Mouse (Mus musculus) limb, embryonic 11.5 days (tissue): ENCODE results near the gene Hist1h2ag. TPM values are rescaled to one million over a fixed set of nuclear protein-coding genes. Genes with fewer than 3 reads are reported as not detected.
A peak's percentile ranks its signal among the peaks of the same experiment; 100 is the strongest.
"Not testable (repeated sequence)": the region's sequence is repeated elsewhere in the genome, so short reads cannot be mapped to it uniquely, and the experiment has no call there.

Experiments
- ATAC-seq: fragments of 200-750 bp; cut with Nextera tagmentation; 2 replicates; pipeline ENCODE4 v1.8.0; 2017; ENCODE audit warnings: low read depth; ENCODE audit not compliant: insufficient number of reproducible peaks, low FRiP score, low TSS enrichment
- DNase-seq: peaks from one replicate; pipeline ENCODE4 v3.0.0-alpha.2; 2015; ENCODE audit warnings: low spot score
- H3K27ac ChIP-seq: fragments of 300-500 bp; sonication (generic); replicated peaks from 2 replicates; pipeline ENCODE4 v1.5.1; 2014; ENCODE audit warnings: low read depth, mild to moderate bottlenecking, low read length
- H3K27me3 ChIP-seq: fragments of 300-500 bp; sonication (generic); 2 replicates; pipeline ENCODE4 v1.6.1; 2014; ENCODE audit warnings: mild to moderate bottlenecking, low read length, mixed read lengths; ENCODE audit not compliant: control insufficient read depth, insufficient read depth
- H3K36me3 ChIP-seq: fragments of 300-500 bp; sonication (generic); 2 replicates; pipeline ENCODE4 v1.6.1; 2014; ENCODE audit warnings: mild to moderate bottlenecking, low read length, moderate library complexity, mixed read lengths; ENCODE audit not compliant: control insufficient read depth, insufficient read depth
- H3K4me1 ChIP-seq: fragments of 300-500 bp; sonication (generic); 2 replicates; pipeline ENCODE4 v1.6.1; 2014; ENCODE audit warnings: low read length, mixed read lengths; ENCODE audit not compliant: control insufficient read depth, insufficient read depth
- H3K4me2 ChIP-seq: fragments of 300-500 bp; sonication (generic); 2 replicates; pipeline ENCODE4 v1.6.1; 2014; ENCODE audit warnings: low read depth, mild to moderate bottlenecking, moderate library complexity; ENCODE audit not compliant: severe bottlenecking
- H3K4me3 ChIP-seq: fragments of 300-500 bp; sonication (generic); 2 replicates; pipeline ENCODE4 v1.5.1; 2014; ENCODE audit warnings: low read depth, low read length
- H3K9ac ChIP-seq: fragments of 300-500 bp; sonication (generic); 2 replicates; pipeline ENCODE4 v1.6.1; 2014; ENCODE audit warnings: mild to moderate bottlenecking, low read length
- H3K9me3 ChIP-seq: fragments of 300-500 bp; sonication (generic); 2 replicates; pipeline ENCODE4 v1.6.1; 2016; ENCODE audit warnings: low read length; ENCODE audit not compliant: control insufficient read depth
- WGBS: fragments of 180-500 bp; shearing (Covaris S2); extraction: QIAGEN DNeasy Blood & Tissue Kit; methylation state at CpG from one replicate; pipeline ENCODE4 v1.1.7; 2014; 5-methylcytosine and 5-hydroxymethylcytosine counted together
- polyA plus RNA-seq: library from polyadenylated mRNA; unstranded; fragments of >200 nt; fragmentation: Nextera tagmentation; extraction: Ambion mirVana; gene quantifications from 2 replicates; pipeline ENCODE4 v1.2.1, GENCODE M21; 2014

The Hist1h2ag gene
- polyA plus RNA-seq, 1 experiment from 2014 or later = 75.3 TPM

GRCm38 (mm10) chr13:22049737-22050440, 7.1 kb upstream of the Hist1h2ag start:
- ATAC-seq = peak; percentile 71
- WGBS = 1% methylated on average over 14 of the region's 14 CpGs
- Histone ChIP-seq H3K4me1 (no peaks in the 10 kb centered on the region), H3K36me3 (no peaks in the 10 kb centered on the region), H3K27me3 (no peaks in the 10 kb centered on the region), H3K9me3 (no peaks in the 10 kb centered on the region), H3K4me2 (peak overlapping the region; percentile 50), H3K9ac (no peak overlapping the region; the same call in 1 of the 2 replicates), H3K27ac (peak overlapping the region; percentile 76), H3K4me3 (peak overlapping the region; percentile 43)
- DNase-seq = peak; percentile 86

GRCm38 (mm10) chr13:22049041-22049440, 6.3 kb upstream of the Hist1h2ag start:
- Histone ChIP-seq H3K4me3 (no peak overlapping the region), H3K27me3 (no peaks in the 10 kb centered on the region), H3K4me2 (no peak overlapping the region), H3K9me3 (no peaks in the 10 kb centered on the region), H3K9ac (no peak overlapping the region), H3K36me3 (no peaks in the 10 kb centered on the region), H3K4me1 (0 out of 2 replicates have a peak, but pooled peaks cover 3% of the 10 kb centered on the region), H3K27ac (no peak overlapping the region)
- DNase-seq (no peak), ATAC-seq (no peak)
- 85% methylated on average over 2 of the region's 2 CpGs for WGBS

- no peak for DNase-seq
- Histone ChIP-seq H3K9me3 (no peaks in the 10 kb centered on the region), H3K27me3 (no peaks in the 10 kb centered on the region), H3K4me1 (0 out of 2 replicates have a peak, but pooled peaks cover 3% of the 10 kb centered on the region), H3K4me2 (no peak overlapping the region; the same call in 1 of the 2 replicates), H3K9ac (no peak overlapping the region), H3K36me3 (no peaks in the 10 kb centered on the region), H3K4me3 (no peak overlapping the region), H3K27ac (no peak overlapping the region)
- no peak for ATAC-seq
- 77% methylated on average over 2 of the region's 2 CpGs for WGBS
Measured at GRCm38 (mm10) chr13:22045311-22045710, 2.6 kb upstream of the Hist1h2ag start.

GRCm38 (mm10) chr13:22044432-22045155, 1.9 kb upstream of the Hist1h2ag start:
- Histone ChIP-seq H3K4me1 (0 out of 2 replicates have a peak, but pooled peaks cover 3% of the 10 kb centered on the region), H3K27ac (peak overlapping the region; percentile 56; the same call in 1 of the 2 replicates), H3K4me3 (no peak overlapping the region; the same call in 1 of the 2 replicates), H3K4me2 (peak overlapping the region; percentile 49; the same call in 1 of the 2 replicates), H3K36me3 (no peaks in the 10 kb centered on the region), H3K9me3 (no peaks in the 10 kb centered on the region), H3K27me3 (no peaks in the 10 kb centered on the region), H3K9ac (no peak overlapping the region)
- DNase-seq (no peak), ATAC-seq (no peak)
- 88% methylated on average over 6 of the region's 6 CpGs for WGBS

- peak overlapping the region; percentile 49 for H3K4me2 ChIP-seq
- peak overlapping the region; percentile 26 for H3K4me3 ChIP-seq
- peak; percentile 1; the same call in 1 of the 2 replicates for ATAC-seq
- H3K27me3 ChIP-seq = no peaks in the 10 kb centered on the region
- H3K4me1 ChIP-seq = 0 out of 2 replicates have a peak, but pooled peaks cover 3% of the 10 kb centered on the region
- DNase-seq = peak; percentile 70
- H3K27ac ChIP-seq = peak overlapping the region; percentile 62; the same call in 1 of the 2 replicates
- peak overlapping the region; percentile 53; the same call in 1 of the 2 replicates for H3K9ac ChIP-seq
- WGBS = 2% methylated on average over 9 of the region's 14 CpGs
- no peaks in the 10 kb centered on the region for H3K9me3 ChIP-seq
- no peaks in the 10 kb centered on the region for H3K36me3 ChIP-seq
Measured at GRCm38 (mm10) chr13:22043503-22044431, 1.0 kb upstream of the Hist1h2ag start.

- Histone ChIP-seq H3K4me1 (0 out of 2 replicates have a peak, but pooled peaks cover 3% of the 10 kb centered on the region), H3K9ac (peak overlapping the region; percentile 74), H3K4me2 (peak overlapping the region; percentile 64), H3K27me3 (no peaks in the 10 kb centered on the region), H3K27ac (peak overlapping the region; percentile 88), H3K9me3 (no peaks in the 10 kb centered on the region), H3K4me3 (peak overlapping the region; percentile 26), H3K36me3 (no peaks in the 10 kb centered on the region)
- ATAC-seq = no peak
- DNase-seq = peak; percentile 64
- WGBS = 5% methylated on average over 13 of the region's 13 CpGs
Measured at GRCm38 (mm10) chr13:22041651-22042567, 835 bp downstream of the Hist1h2ag start.

- H3K36me3 ChIP-seq, H3K27me3 ChIP-seq, H3K9me3 ChIP-seq, H3K4me1 ChIP-seq: not testable (repeated sequence)
- Histone ChIP-seq H3K9ac (peak within 1 kb of the TSS; percentile 74), H3K4me3 (peak within 1 kb of the TSS; percentile 33), H3K4me2 (peak within 1 kb of the TSS; percentile 69), H3K27ac (peak within 1 kb of the TSS; percentile 88)
- DNase-seq (peak; percentile 98), ATAC-seq (peak; percentile 63)
- WGBS = under 1% methylated on average over 22 of the region's 27 CpGs
Measured at GRCm38 (mm10) chr13:22041142-22041536, 1.6 kb downstream of the Hist1h2ag start, which contains the start of gene Hist1h4i. Hist1h4i (minus strand) TSS chr13:22041362.
